Mouse (Mus musculus): ENCODE data around the gene Slc28a2.
"Not testable (repeated sequence)": the region's sequence is repeated elsewhere in the genome, so short reads cannot be mapped to it uniquely, and the experiment has no call there.

The Slc28a2 gene

GRCm38 (mm10) chr2:122426200-122426599, at the start of gene Slc28a2:
TSS of gene Slc28a2 (plus strand) at chr2:122426477.
- peak; percentile 55 for DNase-seq

- DNase-seq = peak; percentile 98
Measured at GRCm38 (mm10) chr2:122377215-122377674, 49.0 kb upstream of the Slc28a2 start.

DNA sequence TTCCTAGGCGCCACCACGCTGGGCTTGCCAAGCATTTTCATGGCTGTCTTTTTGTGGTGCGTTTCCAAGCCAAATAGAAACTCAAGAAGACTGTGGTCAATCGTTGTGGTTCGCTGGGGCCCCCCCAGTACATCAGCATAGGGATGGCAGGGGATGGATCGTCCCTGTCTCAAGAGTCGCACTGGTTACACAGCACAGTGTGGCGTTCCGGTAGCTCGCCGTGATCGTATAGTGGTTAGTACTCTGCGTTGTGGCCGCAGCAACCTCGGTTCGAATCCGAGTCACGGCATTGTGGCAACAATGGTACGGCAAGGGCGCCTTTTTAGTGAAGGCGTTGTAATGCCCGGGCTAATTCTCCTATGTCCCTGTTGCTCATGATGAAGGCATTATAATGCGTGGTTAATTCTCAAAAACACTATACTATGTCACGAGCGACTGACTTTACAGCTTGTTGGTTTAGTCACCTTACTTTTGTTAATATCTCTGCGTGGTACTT, 48.5 kb upstream of the Slc28a2 start:
- peak; percentile 76 for DNase-seq

DNA sequence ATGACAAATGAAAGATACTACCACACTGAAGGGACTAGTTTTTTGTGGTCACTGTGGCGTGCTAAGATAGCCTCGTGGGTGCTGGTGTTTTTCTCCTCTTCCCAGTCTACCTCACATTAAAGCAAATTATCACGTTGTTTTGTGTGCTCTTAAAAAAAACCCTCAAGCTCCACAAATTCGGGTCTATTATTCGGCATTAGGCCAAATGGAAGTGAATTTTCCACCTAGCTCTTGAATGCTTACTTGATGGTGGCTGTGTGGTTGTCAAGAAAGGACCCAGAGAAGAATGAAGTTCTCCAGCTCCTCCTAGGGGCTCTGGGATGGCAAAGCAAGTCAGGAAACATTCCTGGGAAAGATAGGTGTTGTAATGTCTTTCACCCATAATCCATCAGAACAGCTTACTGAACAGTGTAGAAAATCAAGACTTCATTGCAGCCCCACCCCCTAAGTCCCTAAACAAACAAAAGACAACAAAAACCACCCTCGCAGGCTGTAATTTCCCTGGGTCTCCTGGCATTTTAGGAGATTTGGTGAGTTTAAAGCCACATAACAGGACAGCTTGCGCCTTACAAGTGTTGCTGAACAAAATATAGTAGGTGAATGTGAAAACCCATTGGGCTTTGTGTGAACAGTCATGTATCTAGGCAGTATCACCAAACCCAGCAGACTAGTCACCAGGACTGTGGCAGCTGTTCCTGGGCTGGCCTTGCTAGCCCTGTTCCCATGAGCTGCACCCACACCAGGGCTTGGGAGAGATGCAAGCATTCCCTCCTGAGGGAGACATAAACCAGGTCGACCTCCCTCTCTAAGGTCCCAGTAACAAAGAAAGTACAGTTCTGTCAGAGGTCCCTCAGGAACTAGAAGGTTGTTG, 47.6 kb upstream of the Slc28a2 start:
- no peak for DNase-seq

- no peak for DNase-seq
Measured at GRCm38 (mm10) chr2:122379292-122379650, 47.0 kb upstream of the Slc28a2 start.

DNA sequence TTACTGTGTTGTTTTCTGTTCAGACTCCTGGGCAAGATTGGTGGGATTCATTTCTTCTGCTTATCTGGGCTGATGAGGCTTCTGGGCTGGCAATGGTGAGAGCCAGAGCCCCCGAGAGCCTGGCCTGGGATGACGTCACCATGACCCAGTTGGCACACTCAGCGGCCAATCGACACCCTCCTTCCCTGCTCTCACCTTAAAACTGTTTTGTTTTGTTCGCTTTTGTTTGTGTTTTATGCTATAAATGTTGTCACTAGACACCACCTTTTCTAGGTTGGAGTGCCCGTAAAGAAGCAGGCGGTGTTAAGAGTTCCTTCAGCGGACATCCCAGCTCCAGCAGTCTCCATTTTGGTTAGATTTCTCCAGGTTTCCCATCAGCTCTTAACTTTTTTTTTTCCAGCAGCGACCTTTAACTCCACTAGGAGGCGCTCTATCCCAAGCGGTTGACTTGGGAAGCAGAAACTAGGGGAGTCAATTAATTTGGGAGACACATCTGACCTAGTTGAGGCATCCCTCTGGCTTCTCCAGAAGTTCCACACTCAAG, 45.4 kb upstream of the Slc28a2 start:
- DNase-seq = peak; percentile 59

GRCm38 (mm10) chr2:122381329-122382103, 44.8 kb upstream of the Slc28a2 start:
- no peak for DNase-seq

DNA sequence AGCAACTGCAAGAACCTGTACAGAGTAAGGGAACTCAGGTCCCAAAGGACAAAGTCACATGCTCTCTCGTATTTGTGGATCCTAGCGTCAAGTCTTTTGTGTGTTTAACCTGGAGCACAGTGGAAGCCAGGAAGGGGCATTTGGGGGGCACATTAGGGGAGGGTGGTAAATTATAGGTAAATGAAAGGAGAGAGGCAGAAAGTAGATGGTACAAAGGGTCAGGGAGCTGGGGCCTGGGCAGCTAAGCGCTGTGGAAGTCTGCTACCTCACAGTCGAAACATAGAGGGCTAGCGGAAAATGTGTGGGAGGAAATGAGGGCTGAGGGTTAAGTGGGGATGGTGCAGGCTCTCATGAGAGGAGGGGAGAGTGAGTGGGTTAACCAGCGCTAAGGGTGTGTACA, 44.2 kb upstream of the Slc28a2 start:
- DNase-seq = no peak

- no peak for DNase-seq
Measured at GRCm38 (mm10) chr2:122385095-122385494, 41.2 kb upstream of the Slc28a2 start.

DNA sequence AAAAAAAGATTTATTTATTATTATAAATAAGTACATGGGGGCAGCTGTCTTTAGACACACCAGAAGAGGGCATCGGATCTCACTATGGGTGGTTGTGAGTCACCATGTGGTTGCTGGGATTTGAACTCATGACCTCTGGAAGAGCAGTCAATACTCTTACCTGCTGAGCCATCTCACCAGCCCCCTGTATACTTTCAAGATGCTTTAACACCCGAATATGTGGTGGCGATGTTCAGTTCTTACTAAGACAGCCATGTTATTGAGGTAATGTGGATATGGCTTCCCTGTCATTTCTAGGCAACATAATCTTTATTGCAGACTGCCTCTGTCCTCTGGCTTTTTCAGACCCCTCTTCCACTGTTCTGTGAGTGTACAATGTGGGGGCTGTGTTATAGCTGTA, 39.1 kb upstream of the Slc28a2 start:
- DNase-seq = not testable (repeated sequence)

- no peak for DNase-seq
Measured at GRCm38 (mm10) chr2:122396150-122396549, 30.1 kb upstream of the Slc28a2 start.

- DNase-seq = no peak
Measured at GRCm38 (mm10) chr2:122407607-122408006, 18.7 kb upstream of the Slc28a2 start.

GRCm38 (mm10) chr2:122408928-122409327, 17.3 kb upstream of the Slc28a2 start:
- DNase-seq = no peak

GRCm38 (mm10) chr2:122426645-122427044, 368 bp downstream of the Slc28a2 start:
- not testable (repeated sequence) for DNase-seq

DNA sequence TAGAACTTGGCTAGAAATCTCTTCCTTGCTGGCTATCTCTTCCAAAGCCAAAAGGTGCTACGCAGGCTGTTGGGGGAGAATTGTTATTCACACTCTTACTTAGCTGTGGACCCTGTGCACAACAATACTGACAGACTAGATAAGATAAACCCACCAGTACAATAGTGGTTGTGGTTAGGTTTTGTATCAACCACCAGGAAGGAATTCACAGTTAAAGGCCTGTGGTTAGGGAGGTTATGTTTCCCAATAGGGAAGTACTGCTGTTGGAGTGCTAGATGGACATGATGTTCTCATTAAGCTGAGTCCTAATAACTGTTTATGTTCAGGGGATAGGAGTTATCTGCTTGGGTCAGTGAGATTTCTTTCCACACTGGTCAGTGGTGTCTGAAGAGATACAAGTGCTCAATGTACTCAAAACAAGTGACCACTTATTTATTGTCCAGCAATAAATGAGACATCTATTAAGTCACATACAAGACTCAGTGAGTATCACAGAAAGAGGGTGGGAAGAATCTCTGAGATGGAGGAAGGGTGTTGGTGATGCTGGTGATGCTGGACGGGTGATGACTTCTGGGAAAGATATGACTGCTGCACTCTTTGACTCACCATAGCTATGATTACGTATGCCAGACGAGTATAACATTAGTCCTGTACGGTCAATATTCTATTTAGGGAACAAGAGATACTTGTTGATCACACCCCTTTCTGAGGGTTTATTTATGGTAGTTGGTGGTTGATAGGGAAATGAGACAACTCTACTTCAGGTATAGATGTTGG, 12.6 kb downstream of the Slc28a2 start:
- DNase-seq = not testable (repeated sequence)

GRCm38 (mm10) chr2:122440521-122440920, 14.2 kb downstream of the Slc28a2 start:
- peak; percentile 76 for DNase-seq

DNA sequence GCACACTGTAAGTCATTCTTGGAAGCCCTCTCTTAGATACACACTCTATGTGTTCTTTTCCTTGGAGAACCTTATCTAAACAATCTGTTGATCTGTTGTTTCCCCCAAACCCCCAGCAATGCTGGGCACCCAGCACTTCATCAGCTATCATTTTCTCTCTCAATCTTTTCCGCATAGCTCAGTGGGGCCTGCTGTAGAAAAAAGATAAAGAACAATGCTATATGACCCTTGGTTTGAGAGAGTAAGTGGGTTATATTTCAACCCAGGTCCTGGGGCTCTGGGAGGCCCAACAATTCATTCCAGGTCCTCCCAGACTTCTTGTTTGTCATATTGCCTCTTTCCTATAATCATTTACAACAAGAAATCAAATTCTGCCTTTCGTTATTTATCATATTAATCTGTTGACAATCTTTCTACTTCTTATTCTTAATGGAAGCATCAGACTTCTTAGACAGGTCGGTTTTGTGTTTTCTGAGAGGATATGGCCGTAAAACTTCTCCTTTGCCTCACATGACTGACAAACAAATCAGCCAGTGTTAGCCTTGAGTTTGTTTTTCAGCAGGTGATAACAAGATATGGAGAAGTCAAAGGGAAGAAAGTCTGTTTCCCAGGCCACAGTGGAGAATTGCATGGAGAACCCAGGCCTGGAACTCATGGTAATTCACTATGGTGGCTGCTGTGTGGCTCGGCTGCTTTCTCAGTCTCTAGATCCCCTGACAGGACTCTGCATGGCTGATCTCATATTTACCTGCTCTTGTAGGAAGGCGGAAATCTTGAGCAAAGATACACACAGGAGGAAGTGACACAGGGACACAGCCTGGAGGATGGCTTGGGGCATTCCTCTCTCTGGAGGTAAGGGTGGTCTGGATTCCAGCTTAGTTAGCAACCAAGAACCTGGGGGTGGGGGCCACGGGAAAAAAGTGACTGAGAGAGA, 15.0 kb downstream of the Slc28a2 start:
- no peak for DNase-seq

- no peak for DNase-seq
Measured at GRCm38 (mm10) chr2:122450351-122450750, 24.1 kb downstream of the Slc28a2 start.

DNA sequence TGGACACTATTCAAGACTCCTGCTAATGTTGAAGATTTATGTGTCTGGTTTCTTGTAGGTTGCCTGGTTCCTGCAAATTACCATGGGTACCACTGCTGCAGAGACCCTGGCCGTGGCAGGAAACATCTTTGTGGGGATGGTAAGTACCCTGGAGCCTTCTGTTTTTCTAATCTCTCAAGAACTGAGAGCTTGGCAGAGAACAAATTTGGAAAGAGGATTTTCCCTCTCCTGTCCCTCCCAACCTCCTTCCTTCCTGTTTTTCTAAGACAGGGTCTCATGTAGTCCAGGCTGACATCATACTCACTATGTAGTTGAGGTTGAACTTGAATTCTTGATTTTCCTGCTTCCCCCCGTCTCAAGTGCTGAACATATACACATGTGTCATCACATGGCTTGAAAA, 26.1 kb downstream of the Slc28a2 start:
- DNase-seq = no peak

DNA sequence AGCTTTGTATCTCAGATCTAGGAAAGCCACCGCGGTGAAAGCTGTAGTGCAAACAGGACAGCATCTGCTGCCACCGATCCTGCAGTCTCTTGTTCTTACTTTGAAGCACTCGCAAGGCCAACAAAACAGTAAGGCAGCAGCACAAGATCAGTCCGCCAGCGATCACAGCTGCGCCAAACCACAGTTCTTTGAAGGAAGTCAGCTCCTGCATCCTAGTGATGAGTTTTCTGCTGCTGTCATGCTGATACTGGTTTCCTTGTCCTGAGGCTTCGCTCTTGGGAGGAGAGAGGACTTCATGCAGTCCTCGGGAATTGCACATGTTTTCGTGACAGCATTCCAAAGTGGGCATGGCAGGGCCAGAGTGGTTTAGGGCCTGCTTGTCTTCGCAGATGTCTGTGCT, 40.6 kb downstream of the Slc28a2 start:
- DNase-seq = peak; percentile 80

DNA sequence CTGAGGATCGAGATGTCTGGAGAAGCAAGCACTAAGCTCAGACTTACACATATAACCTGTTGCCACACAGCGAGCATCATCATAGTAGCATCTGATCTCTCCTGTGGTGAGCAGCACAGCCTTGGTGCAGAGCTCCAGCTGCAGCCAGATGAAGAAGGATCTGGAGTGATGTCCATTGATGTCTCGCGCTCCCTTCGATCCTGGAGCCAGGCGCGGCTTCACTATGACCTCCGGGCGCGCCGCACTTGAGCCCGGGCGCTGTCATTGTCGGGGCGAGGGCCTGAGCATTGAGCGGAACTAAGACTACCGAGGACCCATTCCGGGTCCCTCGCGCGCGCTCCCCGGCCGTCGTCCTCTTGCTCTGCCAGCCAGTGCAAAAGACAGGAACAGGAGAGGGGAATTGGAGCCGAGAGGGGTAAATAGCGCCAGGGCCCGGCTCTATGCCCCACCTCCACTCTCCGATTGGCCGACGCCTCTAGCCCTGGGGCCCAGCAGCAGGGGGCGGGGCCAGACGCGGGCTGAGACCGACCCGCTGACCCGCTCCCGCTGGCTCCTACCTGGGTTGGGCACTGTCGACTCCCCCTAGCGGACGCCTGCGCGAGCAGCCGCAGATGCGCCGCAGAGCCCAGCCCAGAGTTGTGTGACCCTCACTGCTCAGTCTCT, 41.2 kb downstream of the Slc28a2 start:
- peak; percentile 93 for DNase-seq

Measured in thymus, postnatal 14 days (tissue).